Mouse (Mus musculus): ENCODE measurements around the gene Esrrg.

GRCm38 (mm10) chr1:187606271-187607040 lies 2.1 kb upstream of the Esrrg start:
- TF ChIP-seq CEBPB (IDR thresholded peaks at IDR 0.05; ENCODE audit: low read depth), result no peak
- TF ChIP-seq CTCF (IDR thresholded peaks at IDR 0.05; ENCODE audit: control insufficient read depth, insufficient read depth, insufficient read length), result no peak
- no peak for TF ChIP-seq USF1 (IDR thresholded peaks at IDR 0.05; ENCODE audit: low read depth)

Measured in C2C12 (cell line).